Mouse (Mus musculus) megakaryocyte, adult 5-6 weeks (primary cell): ENCODE measurements around the gene Abhd17c. TPM values are rescaled to one million over a fixed set of nuclear protein-coding genes. Genes with fewer than 3 reads are reported as not detected.
A peak's percentile ranks its signal among the peaks of the same experiment; 100 is the strongest.

Source experiments
- ATAC-seq: 2 replicates; pipeline ENCODE4 v1.8.0; 2016; ENCODE audit warnings: mild to moderate bottlenecking, inconsistent platforms; ENCODE audit not compliant: poor library complexity, severe bottlenecking
- total RNA-seq, 2 experiments: library from RNA; stranded (forward) in 1 of 2; stranded (reverse) in 1 of 2; fragments of 153-499, 151-499 nt in 1 of 2; fragments of 221-1000, 200-1000 nt in 1 of 2; gene quantifications; 2 replicates each; pipeline versions ENCODE4 v1.2.3 to v1.2.4; 2015 to 2017

The Abhd17c gene
- total RNA-seq, 2 experiments from 2014 or later, result 14.8 to 23.1 TPM

DNA sequence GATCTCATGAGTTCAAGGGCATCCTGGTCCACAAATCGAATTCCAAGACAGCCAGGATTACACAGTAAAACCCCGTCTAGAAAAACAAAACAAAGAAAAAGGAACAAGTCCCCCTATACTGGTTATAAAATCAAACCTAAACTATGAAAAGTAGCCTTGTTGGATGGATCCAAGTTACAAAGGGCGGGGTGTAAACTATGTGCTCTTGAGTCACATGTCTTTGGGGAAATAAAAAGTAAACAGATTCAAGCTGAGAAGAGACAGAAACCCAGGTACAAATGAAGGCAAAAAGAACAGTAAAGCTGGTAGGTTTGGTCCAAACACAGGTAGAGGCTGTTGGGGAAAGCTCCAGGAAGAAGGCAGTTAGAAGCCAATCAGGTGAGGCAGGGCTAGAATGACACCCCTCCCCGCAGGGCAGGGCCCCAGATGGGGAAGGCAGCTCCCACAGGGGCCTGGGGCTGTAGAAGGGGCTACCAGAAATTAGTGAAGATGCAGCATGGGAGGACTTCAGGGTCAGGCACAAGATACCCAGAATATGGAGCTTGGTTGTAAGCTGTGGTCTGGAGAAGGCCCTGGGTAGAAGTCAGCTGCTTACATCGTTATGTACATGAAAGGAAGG is 31.4 kb downstream of the Abhd17c start:
- ATAC-seq, result no peak

DNA sequence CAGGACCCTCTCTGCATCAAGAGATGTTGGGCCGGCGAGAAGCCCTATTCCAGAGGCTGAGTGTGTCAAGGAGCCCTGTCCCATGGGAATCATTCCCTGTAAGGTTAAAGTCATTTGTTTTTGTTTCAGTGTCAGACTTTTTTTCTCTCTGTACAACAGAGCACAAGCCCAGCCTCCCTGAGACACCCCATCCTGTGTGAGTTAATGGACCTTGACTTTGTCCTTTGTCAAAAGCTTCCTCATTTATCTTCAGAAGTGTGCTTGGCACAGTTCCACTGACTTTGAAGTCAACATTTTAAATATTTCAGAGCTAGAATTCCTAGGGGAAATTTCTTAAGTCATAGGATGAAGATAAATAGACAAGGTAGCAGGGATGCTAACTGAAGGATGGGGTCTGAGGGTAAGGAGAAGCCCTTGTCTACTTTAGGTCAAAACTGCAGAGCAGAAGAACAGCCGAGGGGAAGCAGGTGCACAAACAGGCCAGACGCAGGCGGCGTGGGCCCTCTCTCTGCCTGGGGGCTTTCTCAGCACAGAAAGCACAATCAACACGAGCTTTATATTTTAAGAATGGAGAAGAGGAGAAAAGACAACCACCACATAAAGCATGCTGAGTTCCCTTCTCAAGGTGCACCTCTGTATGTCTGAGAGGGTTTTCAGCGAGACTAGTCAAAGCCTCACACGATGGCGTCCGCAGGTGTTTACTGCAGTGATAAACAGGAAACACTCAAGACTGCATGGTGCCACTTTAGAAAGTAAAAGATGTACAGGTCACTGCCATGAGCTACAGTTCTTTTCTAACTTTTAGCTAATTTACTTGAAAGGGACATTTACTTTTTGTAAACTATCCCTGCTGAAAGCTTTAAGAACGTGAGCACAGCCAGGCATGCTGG is 32.2 kb downstream of the Abhd17c start:
- no peak for ATAC-seq

DNA sequence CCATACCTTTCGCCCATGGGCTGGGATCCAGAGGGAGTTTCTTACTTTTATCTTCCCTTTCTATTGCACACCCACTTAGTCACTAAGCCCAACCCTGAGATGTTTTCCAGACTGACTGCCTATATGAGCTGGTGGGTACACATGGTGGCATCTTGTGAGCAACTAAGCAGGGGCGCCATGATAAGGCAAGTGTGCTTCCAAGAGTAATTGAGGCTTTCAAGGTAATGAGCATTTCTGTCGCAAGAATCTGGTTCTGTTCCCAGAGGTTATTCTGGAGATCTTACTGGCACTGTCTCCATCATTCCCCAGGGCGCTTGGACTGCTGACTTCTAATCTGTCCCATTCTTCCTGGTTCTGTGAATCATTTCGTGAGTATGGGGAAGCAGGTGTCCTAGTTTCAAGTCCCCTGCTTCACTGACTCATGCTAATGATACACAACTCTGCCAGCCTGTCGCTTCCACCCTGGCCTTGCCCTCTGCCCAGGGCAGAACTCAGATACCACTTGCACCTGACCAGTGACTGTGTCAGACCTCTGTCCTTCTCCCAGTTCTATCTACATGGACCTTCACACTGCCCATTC is 34.1 kb downstream of the Abhd17c start:
- ATAC-seq, result no peak

DNA sequence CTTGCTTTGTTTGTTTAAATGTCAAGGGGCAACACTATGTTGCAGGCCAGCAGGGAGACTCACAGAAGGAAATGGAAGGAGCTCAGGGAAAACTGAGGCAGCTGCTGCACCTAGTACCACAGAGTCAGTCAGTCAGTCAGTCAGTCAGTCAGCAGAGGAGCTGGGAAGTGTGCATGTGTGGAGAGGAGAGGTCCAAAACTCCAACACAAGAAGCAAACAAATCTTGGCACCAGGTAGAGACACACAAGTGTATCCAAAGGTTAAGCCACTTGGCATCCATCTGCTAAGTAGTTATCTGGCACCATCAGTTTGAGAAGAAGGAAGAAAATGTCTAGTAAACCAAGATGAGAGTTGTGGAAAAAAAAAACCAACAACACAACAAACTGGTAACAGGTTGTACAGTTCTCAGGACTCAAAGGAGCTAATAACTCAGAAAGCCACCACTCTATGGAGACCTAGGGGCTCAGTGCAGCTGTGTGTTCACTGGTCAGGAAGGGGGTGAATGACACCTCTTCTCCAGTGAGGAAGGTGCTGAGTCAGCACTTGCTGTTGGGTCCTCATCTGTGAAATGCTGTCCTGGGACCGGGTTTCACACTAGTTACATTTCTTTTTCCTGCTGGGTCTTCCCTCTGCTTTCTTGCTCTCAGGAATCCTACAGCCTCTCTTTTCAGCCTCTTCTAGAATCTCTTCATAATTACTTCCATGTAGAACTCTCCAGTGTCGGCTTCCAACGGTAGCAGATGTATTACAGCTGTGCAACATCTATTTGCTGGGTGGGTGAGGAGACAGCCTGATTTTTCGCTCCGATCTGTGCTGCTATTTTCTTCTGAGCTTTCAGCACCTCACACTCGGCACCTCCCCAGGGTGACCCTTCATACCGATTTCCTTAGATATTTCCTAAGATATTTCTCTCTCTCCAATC is 34.8 kb downstream of the Abhd17c start:
- ATAC-seq, result no peak

DNA sequence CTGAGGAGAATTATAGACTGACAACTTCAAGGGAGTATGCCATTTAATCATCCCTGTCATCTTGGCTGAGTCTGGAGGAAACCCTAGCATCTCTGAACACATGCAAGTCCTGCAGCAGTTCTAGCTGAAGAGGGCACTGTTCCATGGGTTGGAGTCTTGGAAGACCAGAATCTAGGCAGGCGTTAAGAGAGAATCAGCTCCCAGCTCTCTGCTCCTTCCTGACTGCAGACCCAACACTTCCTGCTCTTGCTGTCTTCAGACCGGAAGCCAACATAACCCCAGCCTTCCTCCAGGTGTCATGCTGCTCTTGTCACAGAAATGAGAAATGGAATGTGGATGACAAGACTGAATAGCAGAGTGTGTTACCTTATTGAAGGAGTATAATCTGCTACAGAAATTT is 36.3 kb downstream of the Abhd17c start:
- ATAC-seq, result peak; percentile 71

DNA sequence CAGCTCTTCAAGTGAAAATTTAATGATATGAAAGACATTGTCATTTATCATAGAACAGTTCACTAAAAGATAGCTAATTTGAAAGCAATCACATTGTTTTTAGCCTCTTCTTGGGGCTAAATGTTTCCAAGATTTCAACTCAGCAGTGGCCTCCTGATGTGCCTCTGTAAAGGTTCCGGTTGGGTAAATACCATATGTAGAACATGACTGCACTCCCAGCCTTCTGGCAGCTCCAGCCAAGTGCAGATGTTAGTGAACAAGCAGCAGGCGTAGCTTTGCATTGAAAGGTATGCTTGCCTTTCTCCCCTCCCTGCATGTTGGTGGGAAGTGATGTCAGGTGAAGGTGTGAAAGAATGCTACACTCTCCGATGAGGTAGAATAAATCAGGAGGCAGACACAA is 36.9 kb downstream of the Abhd17c start:
- ATAC-seq, result no peak

DNA sequence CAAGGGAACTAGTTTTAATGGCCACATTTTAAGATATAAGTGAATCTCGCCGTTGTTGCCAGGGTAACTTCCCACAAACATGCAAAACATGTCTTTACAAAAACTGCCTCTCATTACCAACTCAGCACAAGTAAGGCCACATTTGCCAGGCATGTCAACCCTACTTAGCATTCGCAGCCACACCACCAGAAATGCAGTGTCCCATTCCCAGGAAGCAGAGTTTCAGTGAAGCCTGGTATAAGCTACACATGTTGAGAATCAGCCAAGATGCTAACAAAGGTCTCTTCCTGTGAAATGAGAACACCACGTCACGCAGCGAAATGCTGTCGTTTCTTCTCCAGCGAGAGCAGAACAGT is 38.7 kb downstream of the Abhd17c start:
- no peak for ATAC-seq

DNA sequence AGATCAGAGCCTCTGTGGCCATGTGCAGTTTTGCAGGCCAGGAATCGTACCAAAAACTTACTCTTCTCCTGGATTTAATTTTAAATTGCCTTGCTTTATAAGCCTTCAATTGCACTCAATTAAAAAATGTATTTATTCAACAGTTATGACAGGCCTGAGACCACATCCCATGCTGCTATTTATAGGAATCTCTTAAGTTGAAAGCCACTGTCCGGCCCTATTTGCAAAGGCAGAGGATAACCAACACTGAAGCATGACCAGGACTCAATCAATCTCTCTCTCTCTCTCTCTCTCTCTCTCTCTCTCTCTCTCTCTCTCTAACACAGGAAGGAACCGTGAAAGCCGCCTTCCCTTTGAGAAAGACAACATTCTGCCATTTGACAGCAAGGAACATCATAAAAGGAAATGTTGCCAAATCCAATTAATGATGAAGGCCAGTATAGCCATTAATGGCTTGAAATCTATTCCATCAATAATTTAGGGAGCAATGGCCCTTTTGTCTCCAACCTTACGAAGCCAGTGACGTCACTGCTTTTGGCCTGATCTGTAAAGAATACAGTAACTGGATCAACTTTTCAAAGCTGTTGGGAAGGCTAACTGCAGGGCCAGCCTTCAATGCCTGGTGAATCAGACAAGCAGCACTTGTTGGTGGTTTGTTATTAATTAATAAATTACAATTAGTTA is 39.2 kb downstream of the Abhd17c start:
- ATAC-seq, result no peak

DNA sequence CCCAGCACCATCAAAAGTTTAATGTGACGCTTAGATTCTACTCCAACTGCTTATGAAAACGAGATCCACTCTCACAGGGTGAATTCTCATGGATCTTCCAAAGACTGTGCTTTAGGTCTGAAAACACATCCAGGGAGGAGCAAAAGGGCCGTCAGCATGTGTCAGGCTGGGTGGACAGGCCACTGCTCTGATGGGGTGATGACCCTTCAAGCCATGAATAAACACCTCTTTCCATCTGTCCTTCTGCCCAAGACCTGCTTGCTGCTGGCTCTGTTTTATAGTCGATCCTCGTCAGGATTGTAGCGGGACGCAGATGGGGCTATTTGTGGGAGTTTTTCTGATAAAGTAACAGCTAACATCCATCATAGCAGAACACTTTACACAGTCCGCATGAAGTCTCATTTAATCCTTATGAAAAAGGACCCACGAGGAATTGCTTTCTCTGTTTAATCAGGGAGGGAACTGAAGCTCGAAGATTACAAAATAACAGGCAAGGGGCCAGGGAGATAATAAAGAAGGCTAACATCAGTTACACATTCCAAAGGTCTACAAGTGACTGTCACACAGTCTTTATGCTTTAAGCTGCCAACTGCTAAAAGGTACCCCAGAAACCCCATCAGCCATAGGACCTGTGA is 39.9 kb downstream of the Abhd17c start:
- ATAC-seq, result no peak

DNA sequence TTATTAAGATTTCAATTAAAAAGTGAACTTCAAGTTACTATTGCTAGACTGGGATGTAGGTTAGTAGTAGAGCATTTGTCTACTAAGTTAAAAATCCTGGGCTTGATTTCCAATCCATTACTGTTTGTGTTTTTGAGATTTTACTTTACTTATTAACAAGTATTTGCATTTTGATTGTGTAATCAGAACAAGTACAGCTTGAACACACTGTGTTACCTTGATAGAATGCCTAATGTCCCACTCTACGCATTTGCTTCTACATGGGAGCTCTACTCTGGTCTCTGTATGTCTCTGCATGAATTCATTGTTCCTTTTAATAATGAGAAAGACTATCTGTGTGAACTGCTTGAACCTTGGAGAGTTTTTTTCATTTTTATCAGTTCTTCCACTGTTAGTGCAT is 44.8 kb downstream of the Abhd17c start:
- no peak for ATAC-seq

DNA sequence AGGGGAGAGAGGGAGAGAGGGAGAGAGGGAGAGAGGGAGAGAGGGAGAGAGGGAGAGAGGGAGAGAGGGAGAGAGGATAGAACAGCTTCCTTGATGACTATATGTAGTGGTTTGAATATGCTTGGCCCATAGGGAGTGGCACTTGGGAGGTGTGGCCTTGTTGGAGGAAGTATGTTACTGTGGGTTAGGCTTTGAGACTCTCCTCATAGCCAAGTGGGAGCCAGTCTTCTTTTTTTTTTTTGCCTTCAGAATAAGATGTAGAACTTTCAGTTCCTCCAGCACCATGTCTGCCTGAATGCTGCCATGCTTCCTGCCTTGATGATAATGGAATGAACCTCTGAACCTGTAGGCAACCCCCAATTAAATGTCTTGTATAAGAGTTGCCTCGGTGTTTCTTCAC is 49.1 kb downstream of the Abhd17c start:
- ATAC-seq, result peak; percentile 90

DNA sequence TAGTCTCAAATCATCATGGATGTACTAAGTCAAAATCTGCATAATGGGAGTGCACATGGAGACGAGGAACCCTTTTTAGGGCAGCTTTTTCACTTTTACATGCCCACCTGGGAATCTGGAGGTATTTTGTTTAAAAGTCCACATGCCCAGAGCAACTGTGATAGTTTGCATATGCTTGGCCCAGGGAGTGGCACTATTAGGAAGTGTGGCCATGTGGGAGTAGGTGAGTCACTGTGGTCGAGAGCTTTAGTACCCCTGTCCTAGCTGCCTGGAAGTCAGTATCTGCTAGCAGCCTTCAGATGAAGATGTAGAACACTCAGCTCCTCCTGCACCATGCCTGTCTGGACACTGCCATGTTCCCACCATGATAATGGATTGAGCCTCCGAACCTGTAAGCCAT is 51.0 kb downstream of the Abhd17c start:
- ATAC-seq, result no peak

DNA sequence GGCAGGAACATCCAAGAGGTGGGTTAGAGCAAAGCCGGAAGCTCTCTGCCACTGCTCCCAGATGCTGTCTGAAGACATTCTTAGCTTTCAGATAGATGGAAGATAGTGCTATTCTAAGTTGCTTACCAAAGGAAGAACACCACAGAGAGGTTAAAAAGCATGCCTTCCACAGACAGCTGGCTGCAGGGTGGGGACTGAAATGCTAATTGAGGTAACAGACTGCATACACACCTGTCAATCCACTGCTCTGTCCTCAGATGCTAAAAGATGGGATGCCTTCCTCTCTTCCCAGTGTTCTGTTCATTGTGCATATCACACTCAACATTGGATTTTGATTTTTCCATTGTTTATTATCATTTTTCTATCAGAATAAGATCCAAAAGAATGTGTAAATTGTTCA is 53.6 kb downstream of the Abhd17c start:
- no peak for ATAC-seq

DNA sequence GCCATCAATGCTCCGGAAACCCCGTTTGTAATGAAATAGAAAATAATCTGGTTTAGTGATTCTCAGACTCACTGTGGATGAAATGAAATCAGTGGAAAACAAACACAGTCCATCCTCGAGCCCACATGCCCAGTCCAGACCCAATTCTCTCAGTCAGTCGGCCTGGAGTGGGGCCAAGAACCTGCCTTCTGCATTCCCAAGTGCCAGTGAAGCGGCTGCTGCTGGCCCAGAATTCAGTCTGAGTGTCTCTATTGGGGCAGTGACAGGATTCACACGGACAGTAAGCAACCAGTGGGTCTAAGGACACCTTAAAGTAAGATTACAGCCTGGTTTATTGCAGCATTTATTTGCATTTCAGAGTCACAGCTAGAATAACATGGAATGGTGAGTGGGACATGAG is 55.2 kb downstream of the Abhd17c start:
- no peak for ATAC-seq

DNA sequence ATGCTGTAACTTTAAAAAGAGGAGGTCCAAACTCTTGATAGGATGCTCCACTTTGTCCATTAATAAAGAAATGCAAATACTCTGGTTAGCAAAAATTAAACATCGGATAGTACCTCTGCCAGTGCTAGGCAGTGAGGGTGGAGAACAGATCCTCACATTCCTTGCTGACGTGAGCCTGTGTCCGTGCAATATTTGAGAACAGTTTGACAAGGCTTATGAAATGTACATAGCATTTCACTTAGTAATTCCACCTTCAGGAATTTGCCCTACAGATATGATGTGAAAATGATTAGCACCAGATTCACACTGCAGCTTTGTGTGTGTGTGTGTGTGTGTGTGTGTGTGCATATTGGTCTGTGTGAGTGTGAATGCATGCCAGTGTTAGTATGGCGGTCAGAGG is 60.9 kb downstream of the Abhd17c start:
- no peak for ATAC-seq

DNA sequence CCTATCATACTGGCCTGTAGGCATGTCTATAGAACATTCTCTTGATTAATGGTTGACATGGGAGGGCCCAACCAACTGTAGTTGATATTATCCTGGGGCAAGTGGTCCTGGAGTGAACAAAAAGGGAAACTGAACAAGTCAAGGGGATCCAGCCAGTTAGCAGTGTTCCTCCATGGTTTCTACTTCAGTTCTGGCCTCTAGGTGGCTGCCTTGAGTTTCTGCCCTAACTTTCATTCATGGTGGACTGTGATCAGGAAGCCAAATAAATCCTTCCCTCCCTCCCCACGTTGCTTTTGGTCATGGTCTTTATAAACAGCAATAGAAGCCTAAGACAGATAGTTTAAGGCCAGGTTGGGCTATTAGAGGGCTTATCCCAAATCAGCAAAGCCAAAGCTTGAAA is 61.9 kb downstream of the Abhd17c start:
- peak; percentile 32; the same call in 1 of the 2 replicates for ATAC-seq

DNA sequence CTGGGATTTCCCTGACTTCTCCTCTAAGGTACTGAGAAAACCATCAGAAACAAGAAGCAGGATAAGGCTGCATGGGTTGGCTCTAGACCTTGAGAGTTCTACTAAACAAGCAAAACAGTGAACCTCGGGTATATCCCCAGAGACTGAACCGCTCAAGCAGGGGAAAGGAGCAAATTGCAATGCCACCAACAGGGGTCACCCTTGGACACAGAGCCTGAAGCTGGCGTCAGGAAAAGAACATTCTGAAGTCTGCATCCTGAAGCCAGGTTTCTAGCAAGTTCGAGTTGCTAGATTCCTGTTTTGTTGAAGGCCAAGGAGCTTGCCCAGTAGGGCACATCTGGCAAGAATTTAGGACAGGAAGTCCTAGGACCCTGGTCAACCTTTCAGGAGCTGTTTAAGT is 62.7 kb downstream of the Abhd17c start:
- ATAC-seq, result peak; percentile 79

DNA sequence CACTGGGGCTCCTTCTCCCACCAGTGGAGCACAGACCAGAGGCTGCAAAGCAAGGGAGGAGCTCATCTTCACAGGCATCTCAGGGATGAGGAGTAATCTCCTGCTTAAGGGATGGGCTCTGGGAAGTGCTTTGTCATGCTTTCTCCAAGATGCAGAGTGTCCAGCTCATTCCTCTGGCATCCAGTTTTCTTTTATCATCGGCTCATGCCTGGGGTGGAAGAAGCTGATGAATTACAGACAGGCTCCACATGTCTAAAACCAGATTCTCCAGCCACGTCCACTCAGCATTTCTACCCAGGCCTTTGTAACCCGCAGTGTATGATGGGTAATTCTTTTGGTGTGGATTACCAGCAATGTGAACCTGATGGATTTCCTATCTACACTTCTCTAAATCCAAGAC is 63.5 kb downstream of the Abhd17c start:
- no peak for ATAC-seq

DNA sequence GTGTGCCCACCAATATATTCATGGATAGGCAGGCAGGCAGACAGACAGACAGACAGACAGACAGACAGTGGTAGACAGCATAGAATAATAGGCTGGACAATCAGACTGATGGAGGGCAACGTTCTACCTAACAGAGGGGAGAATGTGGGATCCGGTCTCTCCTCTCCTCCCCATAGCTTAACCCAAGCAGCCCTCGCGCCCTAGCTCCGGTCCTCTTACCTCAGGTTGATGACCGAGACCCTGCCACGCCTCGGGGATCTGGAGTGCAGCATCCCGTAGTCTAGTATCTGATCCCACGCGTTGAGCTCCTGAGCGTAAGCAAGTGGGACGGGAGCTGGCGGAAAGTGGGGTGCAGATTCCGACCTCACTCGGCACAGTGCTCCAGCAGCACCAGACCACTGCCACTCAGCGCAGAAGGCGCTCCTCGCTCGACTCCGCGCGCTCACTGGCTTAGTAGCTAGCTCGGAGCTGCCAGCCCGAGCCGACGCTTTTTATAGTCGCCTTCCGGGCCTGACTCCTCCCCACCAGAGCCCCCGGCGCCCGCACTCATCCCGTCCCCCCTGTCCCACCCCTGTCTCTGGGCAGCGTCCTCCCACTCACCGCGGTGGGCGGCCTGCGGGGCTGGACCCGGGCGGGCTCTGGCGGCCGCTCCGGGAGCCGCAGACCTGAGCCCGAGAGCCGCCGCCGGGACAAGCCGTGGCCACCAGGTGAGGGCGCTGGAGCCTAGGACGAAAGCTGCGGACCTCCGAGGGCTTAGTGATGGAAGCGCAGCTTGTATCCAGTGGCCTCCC is 65.5 kb downstream of the Abhd17c start, which contains the start of gene Cemip:
Gene Cemip (minus strand): TSS at position 464 of the 791 bp plus-strand sequence.
- ATAC-seq, result peak; percentile 49
